Mouse (Mus musculus): ENCODE results near the gene Olfr959. TPM values are rescaled to one million over a fixed set of nuclear protein-coding genes. Genes with fewer than 3 reads are reported as not detected.

Olfr959 gene
- not detected for total RNA-seq (2023)

GRCm38 (mm10) chr9:39575469-39575868 is at the start of gene Olfr959:
TSS of gene Olfr959 (minus strand) at chr9:39575569.

GRCm38 (mm10) chr9:39621073-39621472 is 45.7 kb upstream of the Olfr959 start, which contains the start of gene Olfr960:
TSS of gene Olfr960 (plus strand) at chr9:39621373.

GRCm38 (mm10) chr9:39610355-39610754 is 35.0 kb upstream of the Olfr959 start, which contains the start of gene Olfr148:
TSS of gene Olfr148 (plus strand) at chr9:39610655.

GRCm38 (mm10) chr9:39603999-39604453 is 28.7 kb upstream of the Olfr959 start, which contains the start of gene AW551984:
TSS of gene AW551984 (minus strand) at chr9:39604403.

GRCm38 (mm10) chr9:39553946-39554345 is 21.4 kb downstream of the Olfr959 start, which contains the start of gene Olfr958:
TSS of gene Olfr958 (minus strand) at chr9:39554054.

Other genes with a start within 250 kb of the Olfr959 start
- not detected for gene Olfr948, start 249.5 kb downstream of the Olfr959 start, total RNA-seq (2023)
- gene Olfr951, start 188.2 kb downstream of the Olfr959 start, total RNA-seq (2023) = not detected
- not detected for gene Olfr952, start 148.4 kb downstream of the Olfr959 start, total RNA-seq (2023)
- not detected for gene Olfr954, start 118.9 kb downstream of the Olfr959 start, total RNA-seq (2023)
- not detected for gene Olfr955, start 103.6 kb downstream of the Olfr959 start, total RNA-seq (2023)
- not detected for gene Olfr44, start 81.6 kb downstream of the Olfr959 start, total RNA-seq (2023)
- gene Olfr957, start 59.8 kb downstream of the Olfr959 start, total RNA-seq (2023) = not detected
- gene Olfr958, start 21.5 kb downstream of the Olfr959 start, total RNA-seq (2023) = not detected
- not detected for gene AW551984, start 28.8 kb upstream of the Olfr959 start, total RNA-seq (2023)
- gene Olfr148, start 35.1 kb upstream of the Olfr959 start, total RNA-seq (2023) = not detected
- gene Olfr960, start 45.8 kb upstream of the Olfr959 start, total RNA-seq (2023) = not detected
- gene Olfr961, start 69.5 kb upstream of the Olfr959 start, total RNA-seq (2023) = not detected
- gene Olfr963, start 91.6 kb upstream of the Olfr959 start, total RNA-seq (2023) = not detected
- gene Olfr149, start 131.5 kb upstream of the Olfr959 start, total RNA-seq (2023) = not detected
- not detected for gene Olfr965, start 135.8 kb upstream of the Olfr959 start, total RNA-seq (2023)
- gene Olfr150, start 155.4 kb upstream of the Olfr959 start, total RNA-seq (2023) = not detected
- gene Olfr967, start 170.7 kb upstream of the Olfr959 start, total RNA-seq (2023) = not detected
- not detected for gene Olfr968, start 207.7 kb upstream of the Olfr959 start, total RNA-seq (2023)
- gene Olfr969, start 215.4 kb upstream of the Olfr959 start, total RNA-seq (2023) = not detected
- not detected for gene Olfr970, start 233.3 kb upstream of the Olfr959 start, total RNA-seq (2023)